Mouse (Mus musculus) kidney, adult 8-10 months (tissue): ENCODE results near the gene Pear1.

Experiments used
- DNase-seq, 2 experiments: peaks; one replicate each; pipeline ENCODE4 v3.0.0; 2022

Gene Pear1

DNA sequence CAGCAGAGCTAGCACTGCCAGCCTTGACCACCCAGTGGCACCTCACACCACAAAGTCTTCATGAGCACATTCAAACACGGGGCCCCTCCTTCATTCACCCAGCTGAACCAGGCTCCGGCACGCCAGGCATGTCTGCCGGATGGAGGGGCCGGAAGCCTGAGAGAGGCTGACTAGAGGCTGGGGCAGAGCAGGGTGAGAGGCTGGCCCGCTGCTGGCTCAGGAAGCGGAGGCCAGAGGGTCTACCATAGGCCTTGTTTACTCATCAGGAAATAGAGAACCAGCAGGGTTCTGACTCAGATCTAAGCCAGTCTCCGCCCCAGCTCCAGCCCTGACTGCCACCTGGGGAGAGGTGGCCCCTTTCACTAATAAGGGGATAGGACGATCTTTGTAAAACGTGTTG lies 59.0 kb downstream of the Pear1 start:
- DNase-seq: peak; percentile 54 to 60

GRCm38 (mm10) chr3:87764506-87764905 lies 59.6 kb downstream of the Pear1 start:
- DNase-seq: no peak

DNA sequence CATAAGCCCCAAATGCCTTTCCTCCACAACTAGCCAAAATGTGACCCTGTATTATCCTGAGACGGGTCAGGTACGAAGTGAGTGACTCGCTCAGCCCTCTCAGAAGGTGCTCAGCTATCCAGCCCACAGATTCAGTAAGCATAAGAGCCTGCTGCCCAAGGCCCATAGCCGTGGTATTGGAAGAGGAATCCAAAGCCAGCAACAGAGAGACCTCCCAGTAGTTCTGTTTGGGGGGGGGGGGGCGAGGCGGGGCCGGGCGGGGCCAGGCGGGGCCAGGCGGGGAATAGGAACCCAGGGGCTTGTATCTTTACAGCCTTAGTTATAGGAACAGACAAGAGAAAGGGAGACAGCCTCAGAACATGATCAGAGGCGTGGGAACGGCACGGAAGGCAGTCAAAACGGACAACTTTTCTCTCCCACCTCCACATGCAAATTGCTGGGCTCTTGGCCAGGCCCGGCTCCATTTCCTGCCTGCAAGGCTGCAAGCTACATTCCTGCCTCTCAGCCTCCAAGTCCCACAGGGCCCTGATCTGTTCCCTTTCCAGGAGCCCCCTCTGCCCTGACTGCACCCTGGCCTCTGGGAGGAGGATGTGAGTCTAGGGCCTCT lies 60.3 kb downstream of the Pear1 start:
- peak; percentile 68 to 72 for DNase-seq

DNA sequence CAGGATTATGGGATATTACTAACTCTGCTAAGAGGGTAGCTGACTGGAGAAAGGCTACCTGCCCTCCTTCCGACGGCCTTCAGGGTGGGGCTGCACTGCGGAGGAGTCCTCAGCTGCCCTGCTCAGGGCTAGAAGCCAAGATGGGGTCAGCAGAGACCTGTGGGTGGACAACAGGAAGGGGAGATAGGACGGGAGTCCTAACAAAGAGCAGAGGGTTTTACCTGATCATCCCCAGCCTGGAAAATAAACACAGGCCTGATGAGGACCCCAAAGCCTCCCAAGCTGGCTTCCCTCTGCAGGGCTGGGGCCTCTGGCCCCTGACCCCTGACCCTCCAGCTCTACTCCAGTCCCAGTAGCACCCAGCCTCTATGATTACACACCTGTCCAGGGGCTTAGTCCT lies 60.9 kb downstream of the Pear1 start:
- no peak for DNase-seq

GRCm38 (mm10) chr3:87761408-87762375 lies 62.4 kb downstream of the Pear1 start:
- peak in 1 of 2 experiments; percentile 69 for DNase-seq

DNA sequence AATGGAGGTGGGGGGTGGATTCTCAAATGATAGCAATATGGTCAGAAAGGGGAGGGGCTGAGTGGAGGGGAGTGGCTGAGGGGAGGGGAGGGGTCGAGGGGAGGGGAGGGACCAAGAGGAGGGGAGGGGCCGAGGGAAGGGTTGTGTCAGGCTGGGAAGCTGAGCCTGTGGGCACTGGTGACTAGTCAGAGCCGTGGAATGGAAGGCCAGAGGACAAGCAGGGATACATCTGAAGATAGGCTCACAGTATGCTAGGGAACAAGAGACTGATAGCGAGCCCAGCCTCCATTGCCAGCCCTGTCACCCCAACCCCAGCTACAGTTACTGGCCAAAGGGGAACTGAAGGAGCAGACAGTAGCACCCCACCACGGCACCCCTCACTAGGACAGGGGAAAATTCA lies 65.5 kb downstream of the Pear1 start:
- DNase-seq: no peak

DNA sequence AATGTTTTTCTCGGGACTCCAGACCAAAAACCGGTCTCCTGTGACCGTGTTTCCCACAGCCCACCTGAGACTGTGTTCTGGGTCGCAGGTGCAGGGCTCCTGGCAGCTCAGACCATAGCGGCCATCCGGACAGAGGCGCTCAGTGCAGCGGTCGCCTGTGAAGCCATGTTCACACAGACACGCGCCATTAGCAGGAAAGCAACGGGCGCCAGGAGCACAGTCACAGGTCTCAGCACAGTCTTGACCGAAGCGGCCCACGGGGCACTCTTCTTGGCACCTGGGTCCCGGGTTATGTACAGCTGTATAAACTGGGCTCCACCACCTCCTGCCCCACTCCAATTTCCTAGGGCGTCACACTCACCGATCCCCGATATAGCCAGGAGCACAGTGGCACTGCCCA lies 67.6 kb downstream of the Pear1 start:
- no peak for DNase-seq

DNA sequence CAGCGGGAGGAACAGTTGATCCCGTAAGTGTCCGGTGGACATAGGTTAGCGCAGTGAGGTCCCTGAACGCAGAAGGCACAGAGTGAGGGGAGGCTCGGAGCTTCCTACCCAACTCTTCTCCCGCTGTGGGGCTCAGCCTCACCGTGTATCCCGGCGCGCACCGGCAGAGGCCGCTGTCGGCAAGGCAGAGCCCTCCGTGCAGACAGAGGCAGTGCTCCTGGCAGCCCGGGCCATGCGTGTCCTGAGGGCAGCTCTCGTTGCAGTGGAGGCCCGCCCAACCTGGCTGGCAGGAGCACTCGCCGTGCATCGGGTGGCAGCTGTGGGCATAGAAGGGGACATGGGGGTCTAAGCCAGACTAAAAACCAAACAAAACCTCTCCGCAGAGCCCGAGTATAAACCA lies 68.1 kb downstream of the Pear1 start:
- DNase-seq: peak; percentile 76 to 90

GRCm38 (mm10) chr3:87753829-87754228 lies 70.3 kb downstream of the Pear1 start:
- no peak for DNase-seq

DNA sequence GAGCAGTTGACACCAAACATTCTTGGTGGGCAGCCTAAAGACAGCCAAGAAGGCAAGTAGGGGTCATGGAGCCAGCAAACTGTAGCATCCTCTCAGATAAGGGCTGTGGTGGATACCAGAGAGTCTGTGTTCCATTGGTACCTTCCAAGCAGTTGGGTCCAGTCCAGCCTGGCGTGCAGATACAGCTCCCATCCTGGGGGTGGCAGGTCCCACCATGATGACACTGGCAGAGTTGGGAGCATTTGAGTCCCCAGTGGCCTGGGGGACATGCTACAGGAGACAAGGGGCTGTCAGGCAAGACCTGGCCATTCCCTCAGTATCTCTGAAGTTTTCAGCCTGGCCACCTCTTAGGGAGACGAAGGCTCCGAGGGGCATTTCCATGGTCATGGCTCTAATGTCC lies 71.5 kb downstream of the Pear1 start:
- no peak for DNase-seq

DNA sequence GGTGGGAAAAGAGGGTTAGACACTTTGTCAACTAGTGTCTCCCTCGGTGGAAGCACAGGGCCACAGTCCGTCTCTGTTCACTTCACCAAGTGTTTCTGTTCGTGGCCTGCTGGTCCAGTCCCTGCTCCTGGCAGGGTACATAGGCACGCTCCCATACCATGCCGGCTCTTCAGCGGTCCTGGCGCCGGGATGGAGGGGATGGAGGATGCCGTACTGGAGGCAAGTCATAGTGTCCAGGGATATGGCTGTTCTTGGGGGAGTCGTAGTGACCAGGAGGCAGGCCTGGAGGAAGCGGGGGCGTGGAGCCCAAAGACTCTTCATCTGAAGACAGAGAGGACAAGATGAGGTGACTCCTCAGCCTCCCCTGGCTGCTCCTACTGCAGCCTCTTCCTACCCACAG lies 74.1 kb downstream of the Pear1 start:
- no peak for DNase-seq

- peak; percentile 53 to 72 for DNase-seq
Measured at GRCm38 (mm10) chr3:87749036-87749435, 75.1 kb downstream of the Pear1 start.

- peak; percentile 46 to 53 for DNase-seq
Measured at GRCm38 (mm10) chr3:87748431-87748830, 75.7 kb downstream of the Pear1 start, which contains the start of gene Lrrc71. Lrrc71 (minus strand) TSS chr3:87748625.

- no peak for DNase-seq
Measured at GRCm38 (mm10) chr3:87745036-87745659, 79.0 kb downstream of the Pear1 start.

GRCm38 (mm10) chr3:87743927-87744326 lies 80.2 kb downstream of the Pear1 start:
- no peak for DNase-seq

GRCm38 (mm10) chr3:87742735-87743134 lies 81.4 kb downstream of the Pear1 start:
- no peak for DNase-seq

DNA sequence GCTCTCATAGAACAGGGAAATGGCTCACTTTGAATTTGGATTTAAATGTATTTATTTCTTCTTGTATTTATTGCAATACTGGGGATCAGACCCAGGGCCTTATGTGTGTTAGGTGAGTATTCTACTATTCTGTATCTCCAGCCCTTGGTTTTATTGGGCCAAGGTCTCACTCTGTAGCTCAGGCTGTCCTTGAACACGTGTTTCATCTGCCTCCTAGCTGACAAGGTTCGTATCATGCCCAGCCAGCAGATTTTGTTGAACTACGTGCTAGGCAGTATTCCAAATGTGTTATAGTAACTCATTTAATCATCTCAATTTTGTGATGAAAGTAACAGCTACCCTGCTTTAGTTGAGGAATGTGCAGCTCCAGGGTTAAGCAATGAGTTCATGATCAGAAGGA lies 82.1 kb downstream of the Pear1 start:
- DNase-seq: no peak

- no peak for DNase-seq
Measured at GRCm38 (mm10) chr3:87738906-87739305, 85.2 kb downstream of the Pear1 start.

- DNase-seq: no peak
Measured at GRCm38 (mm10) chr3:87735335-87735734, 88.8 kb downstream of the Pear1 start.

- DNase-seq: no peak
Measured at GRCm38 (mm10) chr3:87733984-87734761, 89.9 kb downstream of the Pear1 start.

- no peak for DNase-seq
Measured at GRCm38 (mm10) chr3:87733098-87733497, 91.0 kb downstream of the Pear1 start.

- DNase-seq: no peak
Measured at GRCm38 (mm10) chr3:87728696-87729095, 95.4 kb downstream of the Pear1 start.

GRCm38 (mm10) chr3:87726191-87726590 lies 97.9 kb downstream of the Pear1 start:
- no peak for DNase-seq
